In the genomic region with DNA sequence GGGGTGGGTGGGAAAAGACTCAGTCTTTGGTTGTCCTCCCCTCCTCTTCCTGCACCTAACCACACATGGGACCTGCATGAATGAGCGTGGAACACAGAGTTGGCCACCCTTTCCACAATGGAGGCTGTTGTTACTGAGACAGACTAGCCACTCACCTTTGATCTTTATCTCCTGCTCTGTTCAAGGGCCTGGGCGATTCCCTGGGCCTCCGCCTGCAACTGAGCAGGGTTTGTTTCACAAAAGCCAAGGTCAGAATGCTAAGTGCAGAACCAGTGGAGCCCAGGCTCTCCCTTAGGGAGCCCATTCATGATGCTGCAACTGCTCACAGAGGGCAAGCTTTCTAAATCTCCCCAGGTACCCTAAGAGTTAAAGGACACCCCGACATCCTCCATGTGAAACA, we compare ENCODE assay signal across 26 mouse cellular contexts.
DNase-seq lines count a peak whose midpoint lies in the region; ATAC-seq and TF ChIP-seq lines count a peak whose summit lies in the region.
"Had no signal": no experiment of that assay in that cellular context is flagged by ENCODE, and none has a peak within 500 bp of the region (broad histone marks: within the 10 kb centered on the region; RNA-seq: fewer than 3 reads in every experiment).

No protein-coding gene starts in this region.

- no peaks in the 10 kb centered on the region for H3K9me3 ChIP-seq in kidney, embryonic 15.5 days (replicated peaks)
- H3K9me3 ChIP-seq in E14TG2a.4 (ENCODE audit: low read length) (no peaks in the 10 kb centered on the region), ES-Bruce4 (replicated peaks; ENCODE audit: control insufficient read depth, insufficient read depth, low read length, poor library complexity, severe bottlenecking) (no peaks in the 10 kb centered on the region)
- H3K9me3 ChIP-seq: heart, embryonic 10.5 days; hindbrain, embryonic 15.5 days had no signal

- 38% methylated on average over 4 of the region's 4 CpGs for WGBS in kidney, embryonic 15.5 days

- no peak for DNase-seq in kidney, postnatal 36 days
- DNase-seq in R1 (ENCODE audit: low read depth, low spot score): peak; percentile 67
- DNase-seq in frontal cortex, postnatal 10 days (ENCODE audit: low spot score in 2 of 2): no peak
- DNase-seq: adrenal gland, adult 2 months; adrenal gland, postnatal 14 days; cerebellum, adult 11-12 months; cerebellum, adult 8-10 months; cerebellum, postnatal 10 days; cerebellum, postnatal 36 days; embryo, embryonic 11 days; forebrain, postnatal 0 days; gastrocnemius, postnatal 25 days; heart, adult 18-20 months; heart, postnatal 14 days; heart, postnatal 4 days; kidney, adult 2 months had no signal

- peaks cover 43% of the 10 kb centered on the region for H3K27me3 ChIP-seq in kidney, embryonic 15.5 days
- H3K27me3 ChIP-seq in E14TG2a.4 (ENCODE audit: insufficient read depth, low read length): peaks cover 14% of the 10 kb centered on the region
- no peaks in the 10 kb centered on the region for H3K27me3 ChIP-seq in ES-Bruce4 (ENCODE audit: control insufficient read depth, insufficient read depth, low read length, poor library complexity, severe bottlenecking)
- H3K27me3 ChIP-seq: hindbrain, embryonic 15.5 days had no signal

- no peaks in the 10 kb centered on the region for H3K36me3 ChIP-seq in kidney, embryonic 15.5 days
- peaks cover 6% of the 10 kb centered on the region; the same call in 1 of the 2 replicates for H3K36me3 ChIP-seq in E14TG2a.4 (ENCODE audit: insufficient read depth, low read length)
- no peaks in the 10 kb centered on the region for H3K36me3 ChIP-seq in ES-Bruce4 (ENCODE audit: control insufficient read depth, insufficient read depth, low read length, poor library complexity, severe bottlenecking)
- H3K36me3 ChIP-seq: heart, embryonic 10.5 days; heart, embryonic 13.5 days; hindbrain, embryonic 15.5 days had no signal

- peak; percentile 88; the same call in 1 of the 2 replicates for TF ChIP-seq EP300 in ES-Bruce4 (IDR thresholded peaks at IDR 0.05; ENCODE audit: insufficient read depth, low read depth, low read length)

- ATAC-seq in kidney, embryonic 15.5 days (replicated peaks; ENCODE audit: low FRiP score): no peak
- no peak for ATAC-seq in cerebellum, adult (ENCODE audit: insufficient number of reproducible peaks, low FRiP score, low TSS enrichment)
- ATAC-seq: CD4-positive, CD25-positive, alpha-beta regulatory T cell, adult 4 months; forebrain, embryonic 14.5 days; forebrain, postnatal 0 days; intestine, postnatal 0 days had no signal

- H3K4me2 ChIP-seq in kidney, embryonic 15.5 days: no peak overlapping the region
- H3K4me2 ChIP-seq: heart, embryonic 13.5 days; hindbrain, embryonic 15.5 days had no signal

- no peak overlapping the region for H3K9ac ChIP-seq in kidney, embryonic 15.5 days
- no peak overlapping the region for H3K9ac ChIP-seq in ES-Bruce4 (ENCODE audit: low read depth, poor library complexity, severe bottlenecking)
- H3K9ac ChIP-seq: forebrain, postnatal 0 days; heart, embryonic 13.5 days; hindbrain, embryonic 15.5 days had no signal

- peak overlapping the region; percentile 10; the same call in 1 of the 2 replicates for H3K27ac ChIP-seq in kidney, embryonic 15.5 days
- peak overlapping the region; percentile 68 for H3K27ac ChIP-seq in ES-Bruce4 (ENCODE audit: insufficient read depth, low read length)
- H3K27ac ChIP-seq: heart, embryonic 10.5 days; heart, embryonic 13.5 days; hindbrain, embryonic 15.5 days had no signal

- TF ChIP-seq POLR2A in ES-Bruce4 (IDR thresholded peaks at IDR 0.05; ENCODE audit: insufficient read depth, low read length): no peak

- H3K4me3 ChIP-seq in kidney, embryonic 15.5 days (replicated peaks): no peak overlapping the region
- H3K4me3 ChIP-seq in E14TG2a.4 (replicated peaks; ENCODE audit: low read length): peak overlapping the region; percentile 35; the same call in 1 of the 2 replicates
- no peak overlapping the region for H3K4me3 ChIP-seq in ES-Bruce4 (ENCODE audit: low read depth, low read length)
- H3K4me3 ChIP-seq: heart, embryonic 10.5 days; heart, embryonic 13.5 days; hindbrain, embryonic 15.5 days had no signal

- TF ChIP-seq CTCF in E14TG2a.4 (conservative IDR thresholded peaks at IDR 0.05; ENCODE audit: low read length) (no peak), ES-Bruce4 (IDR thresholded peaks at IDR 0.05; ENCODE audit: low read depth, low read length) (no peak)

- peaks cover 15% of the 10 kb centered on the region for H3K4me1 ChIP-seq in kidney, embryonic 15.5 days
- H3K4me1 ChIP-seq in E14TG2a.4 (replicated peaks; ENCODE audit: low read depth, low read length) (peaks cover 76% of the 10 kb centered on the region), ES-Bruce4 (ENCODE audit: control insufficient read depth, insufficient read depth, low read length) (peaks cover 23% of the 10 kb centered on the region)
- H3K4me1 ChIP-seq: heart, embryonic 13.5 days had no signal
